Mouse (Mus musculus) gastrocnemius, adult 2 months (tissue): ENCODE data around the gene Clstn3. TPM values are rescaled to one million over a fixed set of nuclear protein-coding genes. Genes with fewer than 3 reads are reported as not detected.
"Not testable (repeated sequence)": the region's sequence is repeated elsewhere in the genome, so short reads cannot be mapped to it uniquely, and the experiment has no call there.

Experiments
- DNase-seq: peaks from one replicate; pipeline ENCODE4 v3.0.0; 2022
- H3K27ac ChIP-seq: fragments of 200-600 bp; 2 replicates; pipeline ENCODE4 v1.8.1; 2022; ENCODE audit warnings: mild to moderate bottlenecking
- H3K4me3 ChIP-seq: fragments of 200-600 bp; 2 replicates; pipeline ENCODE4 v1.8.1; 2022; ENCODE audit warnings: mild to moderate bottlenecking, moderate library complexity
- CTCF ChIP-seq: fragments of 200-600 bp; IDR thresholded peaks from 2 replicates; pipeline ENCODE4 v1.8.1; 2022; ENCODE audit warnings: antibody characterized with exemption, mild to moderate bottlenecking, moderate library complexity
- intact Hi-C: fragments of 180-260 bp; cut with DNase I; formaldehyde crosslinking; loops from one replicate; pipeline ENCODE4 v1.15.1; 2025
- total RNA-seq, 2 experiments: library from RNA; stranded (reverse); gene quantifications; 2 replicates each; pipeline ENCODE4 v1.2.3; 2021

Gene Clstn3
- total RNA-seq, 2 experiments from 2014 or later = 0.36 to 0.64 TPM

GRCm38 (mm10) chr6:124433688-124434324, 30.8 kb downstream of the Clstn3 start:
- no peak for DNase-seq
- Histone ChIP-seq H3K27ac (no peak overlapping the region), H3K4me3 (no peak overlapping the region)
- TF ChIP-seq CTCF = no peak
- intact Hi-C loops = no loop called here

GRCm38 (mm10) chr6:124430784-124431495, 33.7 kb downstream of the Clstn3 start:
- TF ChIP-seq CTCF = no peak
- intact Hi-C loops = no loop called here
- H3K4me3 ChIP-seq = no peak overlapping the region
- no peak for DNase-seq
- no peak overlapping the region for H3K27ac ChIP-seq

- no peak for DNase-seq
- intact Hi-C loops = no loop called here
- H3K4me3 ChIP-seq = no peak overlapping the region
Observed at GRCm38 (mm10) chr6:124430379-124430778, 34.2 kb downstream of the Clstn3 start.

GRCm38 (mm10) chr6:124427791-124428576, 36.6 kb downstream of the Clstn3 start:
- Histone ChIP-seq H3K27ac (peak overlapping the region; percentile 68), H3K4me3 (no peak overlapping the region)
- intact Hi-C loops = no loop called here
- no peak for TF ChIP-seq CTCF
- peak; percentile 61 for DNase-seq

More at GRCm38 (mm10) chr6:124430379-124430778, 34.2 kb downstream of the Clstn3 start:
- TF ChIP-seq CTCF = no peak
- no peak overlapping the region for H3K27ac ChIP-seq

- DNase-seq = no peak
- intact Hi-C loops = no loop called here
- no peak overlapping the region; the same call in 1 of the 2 replicates for H3K4me3 ChIP-seq
- peak overlapping the region; percentile 68 for H3K27ac ChIP-seq
- no peak for TF ChIP-seq CTCF
Observed at GRCm38 (mm10) chr6:124427289-124427688, 37.3 kb downstream of the Clstn3 start.

GRCm38 (mm10) chr6:124426604-124427003, 38.0 kb downstream of the Clstn3 start:
- no peak overlapping the region for H3K27ac ChIP-seq
- no peak for TF ChIP-seq CTCF
- H3K4me3 ChIP-seq = no peak overlapping the region
- DNase-seq = no peak
- intact Hi-C loops = no loop called here

GRCm38 (mm10) chr6:124425523-124425922, 39.1 kb downstream of the Clstn3 start:
- H3K27ac ChIP-seq = no peak overlapping the region
- H3K4me3 ChIP-seq = no peak overlapping the region
- intact Hi-C loops = no loop called here
- no peak for TF ChIP-seq CTCF
- no peak for DNase-seq

GRCm38 (mm10) chr6:124425042-124425441, 39.6 kb downstream of the Clstn3 start:
- intact Hi-C loops, H3K27ac ChIP-seq, H3K4me3 ChIP-seq, DNase-seq: not testable (repeated sequence)

GRCm38 (mm10) chr6:124424068-124424498, 40.5 kb downstream of the Clstn3 start:
- no peak overlapping the region for H3K4me3 ChIP-seq
- TF ChIP-seq CTCF = no peak
- intact Hi-C loops = no loop called here
- no peak for DNase-seq
- no peak overlapping the region for H3K27ac ChIP-seq

- no peak for TF ChIP-seq CTCF
- DNase-seq = no peak
- no peak overlapping the region for H3K4me3 ChIP-seq
- intact Hi-C loops = loop anchor here (10.0 kb wide), 1 partner anchor 326 kb away; the partner anchor contains the start of gene Grcc10
- H3K27ac ChIP-seq = no peak overlapping the region
Observed at GRCm38 (mm10) chr6:124418686-124419085, 45.9 kb downstream of the Clstn3 start.

GRCm38 (mm10) chr6:124415347-124416088, 49.1 kb downstream of the Clstn3 start:
- H3K4me3 ChIP-seq = peak overlapping the region; percentile 94
- H3K27ac ChIP-seq = peak overlapping the region; percentile 92
- intact Hi-C loops = loop anchor here (10.0 kb wide), 1 partner anchor 329 kb away; the partner anchor contains the start of gene Grcc10
- peak; percentile 87 for DNase-seq
- TF ChIP-seq CTCF = peak; percentile 86

GRCm38 (mm10) chr6:124414927-124415325, 49.7 kb downstream of the Clstn3 start, which contains the start of gene Pex5:
TSS of gene Pex5 (minus strand) at chr6:124415067.
- peak within 1 kb of the TSS; percentile 94 for H3K4me3 ChIP-seq
- no peak for TF ChIP-seq CTCF
- intact Hi-C loops = loop anchor here (10.0 kb wide), 1 partner anchor 330 kb away; the partner anchor contains the start of gene Grcc10
- DNase-seq = peak; percentile 98
- H3K27ac ChIP-seq = peak within 1 kb of the TSS; percentile 92
